Mouse (Mus musculus): ENCODE measurements around the gene Taar9. TPM values are rescaled to one million over a fixed set of nuclear protein-coding genes. Genes with fewer than 3 reads are reported as not detected.

Taar9 gene
- polyA plus RNA-seq (2014; fragmentation: Illumina TruSeq; extraction: RNeasy Lipid Tissue Mini Kit (QIAGEN cat#74804); ENCODE audit: low read depth, low replicate concordance) = not detected

DNA sequence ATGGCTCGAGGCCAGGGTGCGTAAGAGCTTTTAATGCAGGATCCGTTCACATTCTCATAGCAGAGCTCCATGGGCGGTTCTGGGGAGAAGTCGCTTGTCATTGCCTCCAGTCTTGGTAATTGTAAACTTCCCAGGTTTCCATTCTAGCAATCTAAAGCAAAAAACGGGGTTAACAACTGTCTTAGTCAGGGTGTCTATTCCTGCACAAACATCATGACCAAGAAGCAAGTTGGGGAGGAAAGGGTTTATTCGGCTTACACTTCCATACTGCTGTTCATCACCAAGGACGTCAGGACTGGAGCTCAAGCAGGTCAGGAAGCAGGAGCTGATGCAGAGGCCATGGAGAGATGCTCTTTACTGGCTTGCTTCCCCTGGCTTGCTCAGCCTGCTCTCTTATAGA lies at the start of gene Taar9:
Gene Taar9, minus strand, starts transcription at position 101 of the 400 bp plus-strand sequence.

DNA sequence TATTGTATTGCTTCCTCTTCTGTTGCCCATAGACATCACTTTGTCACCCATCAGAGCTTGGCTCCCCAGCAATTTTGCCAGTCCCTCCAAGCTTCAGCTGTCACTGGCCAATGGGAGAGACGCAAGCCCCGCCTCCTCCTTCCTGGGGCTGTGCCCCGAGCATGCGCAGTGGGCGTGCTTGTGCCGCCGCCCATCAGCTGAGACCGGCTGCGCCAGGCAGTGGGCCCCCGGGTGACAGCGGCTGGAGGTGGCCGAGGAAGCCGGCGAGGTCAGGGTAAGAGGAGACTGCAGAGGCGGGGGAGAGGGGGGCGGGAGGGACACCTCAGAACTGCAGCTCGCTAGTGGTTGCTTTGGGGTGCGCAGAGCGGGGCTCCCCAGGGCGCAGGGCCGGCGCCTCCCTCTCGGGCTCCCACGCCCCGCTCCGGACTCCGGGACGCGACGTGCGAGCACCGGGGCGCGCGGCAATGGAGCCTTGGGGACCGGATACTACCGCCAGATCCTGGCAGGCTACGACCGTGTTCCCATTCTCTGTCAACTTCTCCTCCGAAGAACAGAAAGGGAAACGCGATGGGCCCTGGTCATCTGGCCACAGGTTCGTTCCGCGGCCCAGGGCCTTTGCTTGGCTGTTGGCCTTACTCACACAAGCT lies 39.9 kb upstream of the Taar9 start, which contains the start of gene Stx7:
Gene Stx7, plus strand, starts transcription at position 168 of the 647 bp plus-strand sequence.

DNA sequence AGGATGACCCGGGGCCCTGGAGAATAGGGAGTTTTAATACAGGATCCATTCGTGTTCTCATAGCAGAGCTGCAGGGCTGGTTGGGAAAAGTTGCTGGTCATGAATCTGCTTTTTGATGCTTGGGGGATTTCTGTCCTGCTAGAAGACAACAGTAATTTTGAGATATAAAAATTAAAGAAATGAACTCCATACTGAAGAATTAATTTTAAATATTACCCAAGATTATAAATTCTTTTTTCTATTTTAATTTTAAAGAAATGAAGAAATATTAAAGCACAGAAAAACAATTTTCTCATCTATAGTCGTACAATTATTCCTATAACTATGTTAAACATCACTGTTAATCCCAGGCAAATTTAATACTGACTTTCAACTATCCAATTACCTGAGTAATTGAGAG lies 7.5 kb downstream of the Taar9 start, which contains the start of gene Taar8c:
Gene Taar8c, minus strand, starts transcription at position 101 of the 400 bp plus-strand sequence.

DNA sequence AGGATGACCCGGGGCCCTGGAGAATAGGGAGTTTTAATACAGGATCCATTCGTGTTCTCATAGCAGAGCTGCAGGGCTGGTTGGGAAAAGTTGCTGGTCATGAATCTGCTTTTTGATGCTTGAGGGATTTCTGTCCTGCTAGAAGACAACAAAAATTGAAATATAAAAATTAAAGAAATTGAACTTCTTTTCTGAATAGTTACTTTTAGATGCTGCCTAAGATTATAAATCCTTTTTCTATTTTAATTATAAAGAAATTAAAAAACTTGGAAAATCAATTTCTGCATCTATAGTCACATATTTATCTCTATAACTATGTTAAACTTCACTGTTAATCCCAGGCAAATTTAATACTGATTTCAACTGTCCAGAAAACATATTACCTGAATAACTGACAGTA lies 17.1 kb downstream of the Taar9 start, which contains the start of gene Taar8b:
Gene Taar8b, minus strand, starts transcription at position 101 of the 400 bp plus-strand sequence.

DNA sequence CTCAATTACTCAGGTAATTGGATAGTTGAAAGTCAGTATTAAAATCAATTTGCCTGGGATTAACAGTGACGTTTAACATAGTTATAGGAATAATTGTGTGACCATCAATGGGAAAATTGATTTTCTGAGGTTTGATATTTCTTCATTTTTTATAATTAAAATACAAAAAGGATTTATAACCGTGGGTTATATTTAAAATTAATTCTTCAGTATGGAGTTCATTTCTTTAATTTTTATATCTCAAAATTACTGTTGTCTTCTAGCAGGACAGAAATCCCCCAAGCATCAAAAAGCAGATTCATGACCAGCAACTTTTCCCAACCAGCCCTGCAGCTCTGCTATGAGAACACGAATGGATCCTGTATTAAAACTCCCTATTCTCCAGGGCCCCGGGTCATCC lies 33.1 kb downstream of the Taar9 start, which contains the start of gene Taar8a:
Gene Taar8a, plus strand, starts transcription at position 301 of the 400 bp plus-strand sequence.

Other genes starting within 250 kb of the Taar9 start
- gene Vnn1, start 214.8 kb downstream of the Taar9 start, polyA plus RNA-seq (2014; fragmentation: Illumina TruSeq; extraction: RNeasy Lipid Tissue Mini Kit (QIAGEN cat#74804); ENCODE audit: low read depth, low replicate concordance) = 1.8 TPM
- not detected for gene Taar1, start 189.2 kb downstream of the Taar9 start, polyA plus RNA-seq (2014; fragmentation: Illumina TruSeq; extraction: RNeasy Lipid Tissue Mini Kit (QIAGEN cat#74804); ENCODE audit: low read depth, low replicate concordance)
- not detected for gene Taar2, start 171.0 kb downstream of the Taar9 start, polyA plus RNA-seq (2014; fragmentation: Illumina TruSeq; extraction: RNeasy Lipid Tissue Mini Kit (QIAGEN cat#74804); ENCODE audit: low read depth, low replicate concordance)
- not detected for gene Taar3, start 160.0 kb downstream of the Taar9 start, polyA plus RNA-seq (2014; fragmentation: Illumina TruSeq; extraction: RNeasy Lipid Tissue Mini Kit (QIAGEN cat#74804); ENCODE audit: low read depth, low replicate concordance)
- not detected for gene Taar4, start 149.0 kb downstream of the Taar9 start, polyA plus RNA-seq (2014; fragmentation: Illumina TruSeq; extraction: RNeasy Lipid Tissue Mini Kit (QIAGEN cat#74804); ENCODE audit: low read depth, low replicate concordance)
- not detected for gene Taar5, start 138.8 kb downstream of the Taar9 start, polyA plus RNA-seq (2014; fragmentation: Illumina TruSeq; extraction: RNeasy Lipid Tissue Mini Kit (QIAGEN cat#74804); ENCODE audit: low read depth, low replicate concordance)
- gene Taar6, start 123.9 kb downstream of the Taar9 start, polyA plus RNA-seq (2014; fragmentation: Illumina TruSeq; extraction: RNeasy Lipid Tissue Mini Kit (QIAGEN cat#74804); ENCODE audit: low read depth, low replicate concordance) = not detected
- gene Taar7a, start 116.1 kb downstream of the Taar9 start, polyA plus RNA-seq (2014; fragmentation: Illumina TruSeq; extraction: RNeasy Lipid Tissue Mini Kit (QIAGEN cat#74804); ENCODE audit: low read depth, low replicate concordance) = not detected
- not detected for gene Taar7b, start 109.6 kb downstream of the Taar9 start, polyA plus RNA-seq (2014; fragmentation: Illumina TruSeq; extraction: RNeasy Lipid Tissue Mini Kit (QIAGEN cat#74804); ENCODE audit: low read depth, low replicate concordance)
- not detected for gene Taar7d, start 82.3 kb downstream of the Taar9 start, polyA plus RNA-seq (2014; fragmentation: Illumina TruSeq; extraction: RNeasy Lipid Tissue Mini Kit (QIAGEN cat#74804); ENCODE audit: low read depth, low replicate concordance)
- not detected for gene Taar7e, start 71.9 kb downstream of the Taar9 start, polyA plus RNA-seq (2014; fragmentation: Illumina TruSeq; extraction: RNeasy Lipid Tissue Mini Kit (QIAGEN cat#74804); ENCODE audit: low read depth, low replicate concordance)
- gene Taar7f, start 60.0 kb downstream of the Taar9 start, polyA plus RNA-seq (2014; fragmentation: Illumina TruSeq; extraction: RNeasy Lipid Tissue Mini Kit (QIAGEN cat#74804); ENCODE audit: low read depth, low replicate concordance) = not detected
- gene Taar8a, start 33.0 kb downstream of the Taar9 start, polyA plus RNA-seq (2014; fragmentation: Illumina TruSeq; extraction: RNeasy Lipid Tissue Mini Kit (QIAGEN cat#74804); ENCODE audit: low read depth, low replicate concordance) = not detected
- gene Taar8b, start 17.2 kb downstream of the Taar9 start, polyA plus RNA-seq (2014; fragmentation: Illumina TruSeq; extraction: RNeasy Lipid Tissue Mini Kit (QIAGEN cat#74804); ENCODE audit: low read depth, low replicate concordance) = not detected
- not detected for gene Taar8c, start 7.6 kb downstream of the Taar9 start, polyA plus RNA-seq (2014; fragmentation: Illumina TruSeq; extraction: RNeasy Lipid Tissue Mini Kit (QIAGEN cat#74804); ENCODE audit: low read depth, low replicate concordance)
- 25.0 TPM for gene Stx7, start 39.8 kb upstream of the Taar9 start, polyA plus RNA-seq (2014; fragmentation: Illumina TruSeq; extraction: RNeasy Lipid Tissue Mini Kit (QIAGEN cat#74804); ENCODE audit: low read depth, low replicate concordance)
- gene Moxd1, start 114.0 kb upstream of the Taar9 start, polyA plus RNA-seq (2014; fragmentation: Illumina TruSeq; extraction: RNeasy Lipid Tissue Mini Kit (QIAGEN cat#74804); ENCODE audit: low read depth, low replicate concordance) = 0.25 TPM